Mouse (Mus musculus) lung, embryonic 14.5 days (tissue): ENCODE data around the gene Mei4. TPM values are rescaled to one million over a fixed set of nuclear protein-coding genes. Genes with fewer than 3 reads are reported as not detected.

Experiments used
- ATAC-seq: fragments of 200-750 bp; cut with Nextera tagmentation; 2 replicates; pipeline ENCODE4 v1.8.0; 2017; ENCODE audit warnings: mild to moderate bottlenecking, moderate TSS enrichment, moderate library complexity; ENCODE audit not compliant: insufficient read depth
- DNase-seq: peaks from one replicate; pipeline ENCODE4 v3.0.0-alpha.2; 2015
- H3K27ac ChIP-seq: fragments of 300-500 bp; sonication (generic); 2 replicates; pipeline ENCODE4 v1.5.1; 2014; ENCODE audit warnings: low read depth, mild to moderate bottlenecking, moderate library complexity
- H3K27me3 ChIP-seq: fragments of 300-500 bp; sonication (generic); 2 replicates; pipeline ENCODE4 v1.6.1; 2014; ENCODE audit warnings: low read length, control low read depth; ENCODE audit not compliant: insufficient read depth
- H3K36me3 ChIP-seq: fragments of 300-500 bp; sonication (generic); 2 replicates; pipeline ENCODE4 v1.6.1; 2014; ENCODE audit warnings: control low read depth; ENCODE audit not compliant: insufficient read depth
- H3K4me1 ChIP-seq: fragments of 300-500 bp; sonication (generic); 2 replicates; pipeline ENCODE4 v1.6.1; 2014; ENCODE audit warnings: antibody characterized with exemption, control low read depth; ENCODE audit not compliant: insufficient read depth
- H3K4me2 ChIP-seq: fragments of 300-500 bp; sonication (generic); 2 replicates; pipeline ENCODE4 v1.6.1; 2014; ENCODE audit warnings: mild to moderate bottlenecking
- H3K4me3 ChIP-seq: fragments of 300-500 bp; sonication (generic); 2 replicates; pipeline ENCODE4 v1.5.1; 2014; ENCODE audit warnings: low read depth, low read length
- H3K9ac ChIP-seq: fragments of 300-500 bp; sonication (generic); 2 replicates; pipeline ENCODE4 v1.6.1; 2014
- H3K9me3 ChIP-seq: fragments of 300-500 bp; sonication (generic); 2 replicates; pipeline ENCODE4 v1.6.1; 2016; ENCODE audit warnings: low read depth, low read length, control low read depth
- CTCF ChIP-seq: IDR thresholded peaks from 2 replicates; pipeline ENCODE4 v1.5.1; 2016; ENCODE audit warnings: antibody characterized with exemption, low read depth
- WGBS: fragments of 180-500 bp; shearing (Covaris S2); extraction: QIAGEN DNeasy Blood & Tissue Kit; methylation state at CpG from one replicate; pipeline ENCODE4 v1.1.7; 2014; 5-methylcytosine and 5-hydroxymethylcytosine counted together
- polyA plus RNA-seq: library from polyadenylated mRNA; unstranded; fragments of >200 nt; fragmentation: Nextera tagmentation; extraction: Ambion mirVana; gene quantifications from 2 replicates; pipeline ENCODE4 v1.2.1, GENCODE M21; 2014

Mei4 gene
- polyA plus RNA-seq, 1 experiment from 2014 or later, result 0.86 TPM

- no peak for TF ChIP-seq CTCF
- H3K4me3 ChIP-seq, result no peak overlapping the region
- 93% methylated on average over 1 of the region's 1 CpGs for WGBS
- H3K27me3 ChIP-seq, result no peaks in the 10 kb centered on the region
- DNase-seq (peak; percentile 24), ATAC-seq (no peak)
- no peak overlapping the region for H3K9ac ChIP-seq
- H3K4me2 ChIP-seq, result no peak overlapping the region
- no peak overlapping the region for H3K27ac ChIP-seq
- H3K36me3 ChIP-seq, result no peaks in the 10 kb centered on the region
- H3K9me3 ChIP-seq, result no peaks in the 10 kb centered on the region
- H3K4me1 ChIP-seq, result no peaks in the 10 kb centered on the region
Observed at GRCm38 (mm10) chr9:81921456-81921855, 58.0 kb downstream of the Mei4 start.

GRCm38 (mm10) chr9:81924744-81925143 lies 61.3 kb downstream of the Mei4 start:
- Histone ChIP-seq H3K27me3 (no peaks in the 10 kb centered on the region), H3K4me1 (no peaks in the 10 kb centered on the region), H3K9me3 (no peaks in the 10 kb centered on the region), H3K27ac (no peak overlapping the region), H3K36me3 (no peaks in the 10 kb centered on the region), H3K4me3 (no peak overlapping the region), H3K9ac (no peak overlapping the region), H3K4me2 (no peak overlapping the region)
- ATAC-seq (no peak), DNase-seq (no peak)
- TF ChIP-seq CTCF, result no peak

- Histone ChIP-seq H3K4me2 (no peak overlapping the region), H3K9ac (no peak overlapping the region), H3K9me3 (no peaks in the 10 kb centered on the region), H3K4me1 (no peaks in the 10 kb centered on the region), H3K36me3 (no peaks in the 10 kb centered on the region), H3K27ac (no peak overlapping the region), H3K27me3 (no peaks in the 10 kb centered on the region), H3K4me3 (no peak overlapping the region)
- ATAC-seq, result no peak
- no peak for DNase-seq
- TF ChIP-seq CTCF, result no peak
- WGBS, result 63% methylated on average over 4 of the region's 4 CpGs
Observed at GRCm38 (mm10) chr9:81940533-81940932, 77.1 kb downstream of the Mei4 start.

GRCm38 (mm10) chr9:81945624-81946023 lies 82.2 kb downstream of the Mei4 start:
- WGBS, result 81% methylated on average over 6 of the region's 6 CpGs
- H3K4me2 ChIP-seq, result no peak overlapping the region
- no peak for DNase-seq
- no peaks in the 10 kb centered on the region for H3K9me3 ChIP-seq
- ATAC-seq, result no peak
- no peak overlapping the region for H3K4me3 ChIP-seq
- H3K4me1 ChIP-seq, result no peaks in the 10 kb centered on the region
- no peaks in the 10 kb centered on the region for H3K27me3 ChIP-seq
- H3K27ac ChIP-seq, result no peak overlapping the region
- H3K9ac ChIP-seq, result no peak overlapping the region
- no peaks in the 10 kb centered on the region for H3K36me3 ChIP-seq
- no peak for TF ChIP-seq CTCF

GRCm38 (mm10) chr9:81956858-81957257 lies 93.4 kb downstream of the Mei4 start:
- Histone ChIP-seq H3K4me1 (no peaks in the 10 kb centered on the region), H3K9ac (no peak overlapping the region), H3K36me3 (no peaks in the 10 kb centered on the region), H3K9me3 (no peaks in the 10 kb centered on the region), H3K27me3 (no peaks in the 10 kb centered on the region), H3K4me3 (no peak overlapping the region), H3K4me2 (no peak overlapping the region), H3K27ac (no peak overlapping the region)
- no peak for TF ChIP-seq CTCF
- no peak for DNase-seq
- no peak for ATAC-seq
- 51% methylated on average over 3 of the region's 3 CpGs for WGBS

- Histone ChIP-seq H3K36me3 (no peaks in the 10 kb centered on the region), H3K9ac (no peak overlapping the region), H3K9me3 (no peaks in the 10 kb centered on the region), H3K27me3 (no peaks in the 10 kb centered on the region), H3K4me3 (no peak overlapping the region), H3K4me1 (no peaks in the 10 kb centered on the region), H3K27ac (no peak overlapping the region), H3K4me2 (no peak overlapping the region)
- no peak for ATAC-seq
- DNase-seq, result no peak
- WGBS, result 68% methylated on average over 2 of the region's 2 CpGs
- no peak for TF ChIP-seq CTCF
Observed at GRCm38 (mm10) chr9:81957842-81958241, 94.4 kb downstream of the Mei4 start.

- DNase-seq, result no peak
- no peaks in the 10 kb centered on the region for H3K27me3 ChIP-seq
- no peak for TF ChIP-seq CTCF
- WGBS, result 75% methylated on average over 1 of the region's 1 CpGs
- ATAC-seq, result no peak
- no peak overlapping the region for H3K4me3 ChIP-seq
- no peaks in the 10 kb centered on the region for H3K4me1 ChIP-seq
- H3K9ac ChIP-seq, result no peak overlapping the region
- no peak overlapping the region for H3K4me2 ChIP-seq
- no peak overlapping the region for H3K27ac ChIP-seq
- H3K36me3 ChIP-seq, result no peaks in the 10 kb centered on the region
- no peaks in the 10 kb centered on the region for H3K9me3 ChIP-seq
Observed at GRCm38 (mm10) chr9:81966765-81967164, 103.3 kb downstream of the Mei4 start.

GRCm38 (mm10) chr9:81968935-81969334 lies 105.5 kb downstream of the Mei4 start:
- 0 out of 2 replicates have a peak, but pooled peaks have one; percentile 6 for TF ChIP-seq CTCF
- DNase-seq (no peak), ATAC-seq (no peak)
- no peaks in the 10 kb centered on the region for H3K36me3 ChIP-seq
- H3K9me3 ChIP-seq, result no peaks in the 10 kb centered on the region
- WGBS, result 45% methylated on average over 2 of the region's 2 CpGs
- H3K27me3 ChIP-seq, result no peaks in the 10 kb centered on the region
- no peaks in the 10 kb centered on the region for H3K4me1 ChIP-seq
- no peak overlapping the region for H3K4me3 ChIP-seq
- no peak overlapping the region for H3K4me2 ChIP-seq
- H3K9ac ChIP-seq, result no peak overlapping the region
- H3K27ac ChIP-seq, result no peak overlapping the region
